Mouse (Mus musculus) T-helper 2 cell (primary cell): ENCODE measurements around the gene Vmn1r183.
"Not testable (repeated sequence)": the region's sequence is repeated elsewhere in the genome, so short reads cannot be mapped to it uniquely, and the experiment has no call there.

ENCODE experiments used
- in situ Hi-C: fragments of 300-600 bp; cut with MboI, MseI; formaldehyde crosslinking; loops from one replicate; pipeline ENCODE4 v1.15.1; 2025; ENCODE audit warnings: high pct_unique_total_duplicates

The Vmn1r183 gene

DNA sequence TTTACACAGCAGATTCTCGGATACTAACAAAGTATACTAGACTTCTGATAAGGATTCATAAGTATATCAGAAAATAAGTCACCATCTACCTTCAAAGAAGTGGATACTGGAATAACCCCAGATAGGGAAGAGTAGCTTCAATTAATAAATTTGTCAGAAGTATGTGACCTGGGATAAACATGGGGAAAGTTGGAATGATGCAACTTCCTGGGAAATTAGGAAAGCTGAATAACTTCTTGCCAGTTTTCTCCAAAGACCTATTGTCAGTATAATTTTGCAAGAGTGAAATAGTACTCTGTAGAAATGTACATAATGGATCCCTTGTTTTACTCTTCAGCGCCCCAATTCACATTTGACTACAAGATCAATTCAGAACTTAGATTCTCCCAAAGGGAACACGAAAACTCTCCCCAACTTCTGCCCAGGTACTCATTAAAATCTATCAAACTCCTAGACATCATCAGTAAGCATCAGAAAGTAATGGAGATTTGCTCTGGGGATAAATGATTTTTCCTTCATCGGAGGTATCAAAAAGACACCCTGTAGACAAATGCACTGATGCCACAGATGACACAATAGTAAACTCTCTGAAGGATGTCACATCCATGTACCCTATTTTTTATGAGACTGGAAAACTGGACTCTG is at the start of gene Vmn1r183:
Gene Vmn1r183 (plus strand): TSS at position 595 of the 645 bp plus-strand sequence.
- in situ Hi-C loops: no loop called here

DNA sequence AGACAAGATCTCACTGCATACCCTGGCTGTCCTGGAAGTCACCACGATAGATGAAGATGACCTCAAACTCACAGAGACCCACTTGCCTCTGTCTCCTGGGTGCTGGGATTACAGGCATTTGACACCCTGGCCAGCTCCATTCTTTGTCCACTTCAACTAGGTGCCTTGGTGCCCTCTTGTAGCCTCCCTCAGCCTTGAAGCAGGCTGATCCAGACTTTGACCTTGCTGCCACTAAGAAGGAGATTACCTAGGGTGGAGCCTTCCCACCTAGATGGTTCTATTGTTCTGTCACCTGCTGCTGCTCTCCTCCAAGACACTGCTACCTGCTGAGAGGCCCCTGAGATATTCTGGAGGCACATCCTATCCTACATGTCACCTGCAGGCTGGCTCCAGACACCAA is 21.4 kb downstream of the Vmn1r183 start:
- in situ Hi-C loops: not testable (repeated sequence)

DNA sequence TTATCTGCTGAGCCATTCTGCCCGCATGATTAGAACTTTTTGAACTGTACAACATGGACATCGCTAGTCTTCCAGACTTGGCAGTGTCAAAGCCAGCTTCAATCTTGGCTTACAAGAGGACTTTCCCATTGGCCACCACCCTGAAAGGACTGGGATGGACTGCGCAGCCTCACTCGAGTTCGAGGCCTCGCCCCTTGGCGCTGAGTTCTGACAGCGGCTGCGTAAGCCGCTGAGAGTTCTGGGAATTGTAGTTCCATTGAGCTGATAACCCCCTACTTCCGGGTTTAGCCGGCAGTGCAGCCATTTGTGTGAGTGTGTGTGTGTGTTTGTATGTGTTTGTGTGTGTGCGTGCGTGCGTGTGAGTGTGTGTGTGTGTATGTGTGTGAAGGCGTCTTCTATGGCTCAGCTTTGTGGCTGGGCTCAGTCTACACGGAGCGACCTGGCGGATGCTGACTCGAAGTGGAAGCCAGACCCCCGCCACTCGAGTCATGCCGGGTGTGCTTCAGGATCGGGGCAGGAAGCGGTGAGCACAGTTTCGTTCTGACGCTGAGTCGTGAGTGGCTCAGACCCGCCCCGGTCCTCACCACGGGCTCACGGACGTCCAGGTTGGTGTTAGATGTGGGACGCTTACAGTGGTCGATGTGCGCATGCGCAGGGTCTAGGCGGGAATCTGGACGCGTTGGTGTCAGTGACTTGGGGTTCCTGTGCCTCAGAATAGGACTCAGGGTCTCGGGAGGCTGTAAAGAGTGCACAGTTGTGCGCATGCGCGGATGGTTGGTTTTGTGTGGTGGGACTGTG is 28.8 kb downstream of the Vmn1r183 start, which contains the start of gene Zfp180:
Gene Zfp180 (plus strand): TSS at position 291 of the 798 bp plus-strand sequence.
- in situ Hi-C loops: loop anchor here (5.0 to 10.0 kb wide), 3 partner anchors 60 to 373 kb away; partner anchors contain the start of gene Irgc1

DNA sequence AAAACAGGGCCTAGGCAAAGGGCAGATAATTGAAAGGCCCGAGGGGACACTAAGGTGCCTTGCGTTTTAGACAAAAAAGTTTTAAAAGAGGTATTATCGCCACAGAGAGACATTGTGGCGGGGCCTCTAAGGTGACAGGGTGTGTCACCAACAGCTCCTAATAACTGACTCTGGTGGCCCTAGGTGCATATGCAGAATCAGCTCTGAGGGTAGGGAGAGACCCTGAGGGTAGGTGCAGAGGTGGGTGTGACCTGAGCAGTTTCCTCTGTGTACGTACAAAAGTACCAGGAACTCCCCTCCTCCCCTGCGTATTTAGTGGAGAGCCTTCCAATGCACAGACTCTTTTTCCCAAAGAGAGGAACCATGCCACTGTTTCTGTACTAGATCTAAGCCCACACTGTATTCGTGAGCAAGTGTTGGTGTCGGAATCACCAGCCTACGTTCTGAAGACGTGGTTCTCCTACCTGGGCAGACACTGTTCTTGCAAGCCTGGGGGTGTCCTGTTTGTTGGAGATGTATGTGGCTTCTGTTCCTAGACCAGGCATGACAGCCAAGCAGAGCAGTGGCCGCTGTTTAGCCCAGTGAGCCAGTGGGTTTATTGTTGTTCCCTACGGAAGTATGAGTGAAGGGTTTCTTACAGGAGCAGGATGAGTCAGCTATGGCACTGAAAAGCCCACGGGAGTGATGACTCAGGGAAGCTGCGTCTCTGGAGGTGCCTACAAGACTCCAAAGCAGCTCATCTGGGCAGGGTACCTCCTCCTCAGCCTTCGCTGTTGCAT is 29.6 kb downstream of the Vmn1r183 start:
- in situ Hi-C loops: loop anchor here (5.0 to 10.0 kb wide), 3 partner anchors 60 to 372 kb away; partner anchors contain the start of gene Irgc1

DNA sequence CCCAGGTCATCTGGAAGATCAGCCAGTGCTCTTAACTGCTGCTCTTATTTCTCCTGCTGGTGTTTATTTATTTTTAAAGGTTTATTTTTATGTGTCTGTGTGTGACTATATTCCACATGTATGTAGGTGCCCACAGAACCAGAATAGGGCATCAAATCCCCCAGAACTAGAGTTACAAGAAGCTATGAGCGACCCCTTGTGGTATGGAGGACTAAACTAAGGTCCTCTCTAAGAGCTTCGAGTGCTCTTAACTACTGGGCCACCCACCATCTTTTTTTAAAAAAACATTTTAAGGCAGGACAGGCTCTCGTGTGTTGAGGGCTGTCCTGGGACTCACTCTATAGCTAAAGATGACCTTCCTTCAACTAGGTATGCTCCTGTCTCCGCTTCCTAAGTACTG is 33.8 kb downstream of the Vmn1r183 start:
- in situ Hi-C loops: loop anchor here (10.0 kb wide), 1 partner anchor 368 kb away; the partner anchor contains the start of gene Irgc1

DNA sequence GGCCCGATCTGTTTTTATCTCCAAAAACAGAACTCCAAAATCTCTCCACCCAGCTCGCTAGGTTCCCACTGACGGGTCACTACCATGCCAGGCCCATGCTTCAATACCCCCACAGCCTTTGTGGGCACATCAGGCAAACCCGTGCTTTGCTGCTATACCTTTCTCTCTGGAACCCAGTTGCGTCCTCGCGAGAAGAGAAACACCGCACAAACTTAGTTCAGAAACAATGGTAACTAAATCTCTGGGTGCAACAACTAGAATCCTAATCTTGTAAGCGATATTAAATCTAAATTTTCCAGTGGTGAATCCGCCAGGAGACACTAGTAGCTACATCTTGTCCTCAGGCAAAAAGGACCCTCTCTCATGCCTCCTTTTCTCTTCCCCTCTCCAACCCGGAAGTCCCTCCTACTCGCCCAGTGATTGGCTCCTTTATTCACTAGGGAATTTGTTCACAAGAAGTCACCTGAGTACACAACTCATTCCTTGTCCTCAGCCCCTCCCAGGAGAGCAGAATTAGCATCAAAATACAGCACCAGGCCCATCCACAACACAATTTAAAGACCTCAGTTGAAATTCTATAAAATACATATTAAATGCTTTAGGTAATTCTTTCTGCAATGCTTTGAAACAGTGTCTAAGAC is 34.6 kb downstream of the Vmn1r183 start:
- in situ Hi-C loops: loop anchor here (10.0 kb wide), 1 partner anchor 367 kb away; the partner anchor contains the start of gene Irgc1

DNA sequence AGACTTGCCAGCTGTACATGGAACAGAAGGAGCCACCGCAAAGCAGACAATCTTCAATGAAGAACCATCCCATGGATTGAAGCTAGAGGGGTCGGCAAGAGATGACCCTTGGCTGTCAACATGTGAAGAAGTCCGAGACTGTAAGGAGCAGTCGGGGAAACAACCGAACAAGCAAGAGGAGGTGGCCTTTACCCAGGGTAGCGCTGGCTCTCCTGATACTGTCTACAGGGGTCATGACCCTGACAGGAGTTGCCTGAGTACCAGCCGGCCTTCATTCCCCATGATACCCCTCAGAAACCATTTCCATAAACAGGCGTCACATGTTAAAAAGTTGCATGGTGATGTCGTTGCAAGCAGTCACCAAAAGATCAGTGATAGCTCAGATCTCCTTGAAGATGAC is 51.3 kb downstream of the Vmn1r183 start:
- in situ Hi-C loops: no loop called here

DNA sequence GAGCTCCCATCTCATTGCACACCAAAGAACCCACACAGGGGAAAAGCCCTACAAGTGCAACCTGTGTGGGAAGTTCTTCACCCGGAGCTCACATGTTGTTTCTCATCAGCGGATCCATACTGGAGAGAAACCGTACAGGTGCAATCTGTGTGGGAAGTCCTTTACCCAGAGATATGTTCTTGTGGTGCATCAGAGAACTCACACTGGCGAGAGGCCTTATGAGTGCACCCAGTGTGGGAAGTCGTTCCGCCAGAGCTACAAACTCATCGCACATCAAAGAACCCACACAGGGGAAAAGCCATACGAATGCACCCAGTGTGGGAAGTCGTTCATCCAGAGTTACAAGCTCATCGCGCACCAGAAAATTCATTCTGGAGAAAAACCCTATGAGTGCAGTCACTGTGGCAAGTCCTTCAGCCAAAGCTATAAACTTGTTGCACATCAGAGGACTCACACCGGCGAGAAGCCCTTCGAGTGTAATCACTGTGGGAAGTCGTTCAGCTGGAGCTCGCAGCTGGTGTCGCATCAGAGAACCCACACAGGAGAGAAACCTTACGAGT is 52.2 kb downstream of the Vmn1r183 start:
- in situ Hi-C loops: no loop called here

DNA sequence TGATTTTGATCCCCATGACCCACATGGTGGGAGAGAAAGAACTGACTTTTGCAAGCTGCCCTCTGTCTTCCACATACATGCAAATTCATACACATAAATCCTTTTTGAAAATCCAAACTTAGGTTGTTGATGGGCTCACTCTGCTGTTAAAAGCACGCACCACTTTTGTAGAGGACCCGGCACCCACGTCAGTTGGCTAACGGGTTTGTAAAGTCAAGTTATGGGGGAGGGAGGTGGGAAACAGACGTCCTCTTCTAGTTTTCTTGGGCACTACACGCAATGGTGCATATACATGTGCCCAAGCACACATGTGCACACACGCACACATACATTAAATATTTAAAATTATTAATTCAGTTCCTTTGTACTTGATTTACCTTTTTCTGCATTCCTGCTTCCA is 57.8 kb downstream of the Vmn1r183 start:
- in situ Hi-C loops: no loop called here

DNA sequence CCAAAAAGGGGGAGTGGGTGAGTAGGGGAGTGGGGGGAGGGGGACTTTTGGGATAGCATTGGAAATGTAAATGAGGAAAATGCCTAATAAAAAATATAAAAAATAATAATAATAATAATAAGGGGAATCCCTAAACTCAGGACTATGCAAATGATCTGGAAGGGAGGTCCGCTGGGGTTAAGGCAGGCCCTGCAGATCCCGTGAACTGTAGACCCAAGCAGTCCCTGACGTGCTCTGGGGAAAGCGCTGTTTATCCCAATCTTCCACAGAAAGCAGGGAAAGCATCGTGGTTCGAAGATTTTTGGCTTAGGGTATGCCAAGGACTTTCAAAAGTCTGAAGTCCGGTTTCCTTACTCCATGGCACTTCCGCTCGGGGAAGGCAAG is 58.7 kb downstream of the Vmn1r183 start:
- in situ Hi-C loops: no loop called here

DNA sequence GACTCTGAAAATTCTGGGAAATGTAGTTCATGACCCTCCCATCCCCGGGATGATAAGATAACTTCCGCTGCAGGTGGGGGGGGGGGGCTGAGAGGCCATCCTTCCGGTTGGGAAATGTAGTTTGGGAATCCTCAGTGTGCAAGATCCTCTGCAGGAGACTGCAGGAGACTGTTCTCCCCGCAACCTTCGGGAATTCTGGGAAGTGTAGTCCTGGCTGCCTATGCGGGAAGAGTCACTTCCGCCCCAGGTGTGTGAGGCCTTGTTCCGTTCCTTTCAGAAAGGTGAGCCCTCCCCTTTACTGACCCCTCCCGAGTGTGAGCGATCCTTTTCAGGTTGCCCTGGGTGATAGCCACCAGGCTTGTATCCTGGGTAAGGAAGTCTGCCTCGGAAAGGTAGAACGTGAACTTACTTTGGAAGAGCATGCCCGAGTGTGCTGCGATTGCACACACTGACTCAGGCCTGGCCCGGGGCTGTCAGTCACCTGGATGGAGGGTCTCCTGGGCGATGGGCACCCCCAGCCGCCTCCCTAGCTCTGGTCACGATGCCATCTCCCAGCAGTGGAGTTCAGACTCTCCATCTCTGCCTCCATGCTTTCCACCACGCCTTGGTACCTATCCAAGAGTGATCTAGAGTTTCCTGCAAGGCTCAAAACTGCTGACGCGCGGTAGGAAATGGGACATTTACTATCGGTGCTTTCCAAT is 59.3 kb downstream of the Vmn1r183 start, which contains the start of gene Zfp112:
Gene Zfp112 (plus strand): TSS at position 159 of the 701 bp plus-strand sequence.
- in situ Hi-C loops: no loop called here

DNA sequence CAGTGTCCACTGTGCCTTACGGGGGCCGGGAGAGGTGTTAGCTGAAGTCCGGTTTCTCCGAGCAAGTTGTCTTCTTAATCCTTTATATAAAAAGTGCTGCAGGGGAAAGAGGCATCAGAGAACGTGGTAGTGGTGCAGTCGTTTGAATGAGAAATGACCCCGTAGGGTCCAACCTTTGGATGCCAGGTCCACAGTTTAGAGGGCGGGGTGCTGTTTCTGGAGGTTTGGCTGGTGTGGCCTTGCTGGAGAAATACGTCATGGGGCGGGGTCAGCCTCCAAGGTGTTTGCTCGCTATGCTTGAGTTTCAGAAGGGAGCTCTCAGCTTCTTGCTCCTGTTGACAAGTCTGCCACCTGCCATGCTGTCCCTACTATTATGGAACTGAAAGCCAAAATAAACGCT is 59.9 kb downstream of the Vmn1r183 start:
- in situ Hi-C loops: no loop called here
